Mouse (Mus musculus): ENCODE results near the gene Gpx5.

- no peak for TF ChIP-seq CTCF (IDR thresholded peaks at IDR 0.05; ENCODE audit: borderline replicate concordance, control insufficient read depth, extremely low read depth, insufficient read depth, low read length, poor library complexity)
- no peak for TF ChIP-seq POLR2A (IDR thresholded peaks at IDR 0.05; ENCODE audit: control insufficient read depth, extremely low read depth, insufficient read depth, low read length, poor library complexity)
Observed at GRCm38 (mm10) chr13:21249022-21249421, 43.5 kb downstream of the Gpx5 start.

All from thymus, adult 2 months (tissue).